Mouse (Mus musculus): ENCODE measurements around the gene Gabbr1. TPM values are rescaled to one million over a fixed set of nuclear protein-coding genes. Genes with fewer than 3 reads are reported as not detected.
A peak's percentile ranks its signal among the peaks of the same experiment; 100 is the strongest.

Gene Gabbr1
- polyA plus RNA-seq (2012; rRNA removed): 124 and 135 TPM in 2 replicates

DNA sequence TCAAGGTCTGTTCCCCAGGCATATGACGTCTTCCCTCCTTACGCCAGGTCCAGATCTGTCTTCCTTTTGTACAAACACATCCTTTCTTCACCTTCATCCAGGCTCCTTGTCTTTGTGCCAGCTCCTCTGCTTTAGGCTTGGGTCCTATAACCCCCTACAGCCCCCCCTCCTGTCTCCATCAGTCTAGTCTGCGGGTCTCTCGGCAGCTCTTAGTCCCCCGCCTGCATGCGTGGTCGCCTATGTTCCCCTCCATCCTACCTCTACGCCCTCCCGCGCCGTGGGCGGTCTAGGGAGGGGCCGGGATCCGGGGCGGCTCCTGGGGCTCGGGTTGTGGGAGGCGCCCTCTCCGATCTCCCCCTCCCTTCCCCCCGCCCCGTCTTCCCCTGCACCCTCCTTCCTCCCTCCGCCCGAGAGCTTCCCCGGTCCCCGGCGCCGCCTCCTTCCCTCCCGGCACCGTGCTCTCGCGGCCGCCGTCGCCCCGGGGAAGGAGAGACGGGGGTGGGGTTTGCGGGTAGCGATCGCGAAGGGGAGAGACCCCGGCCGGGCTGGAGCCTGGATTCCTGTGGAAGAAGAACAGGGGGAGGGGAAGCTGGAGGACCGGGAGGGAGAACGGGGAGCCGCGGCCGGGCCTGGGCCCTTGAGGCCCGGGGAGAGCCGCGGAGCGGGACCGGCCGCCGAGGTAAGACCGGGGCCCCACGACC is at the start of gene Gabbr1:
TSS of gene Gabbr1 (plus strand) at position 356 of the 701 bp plus-strand sequence.
- WGBS: under 1% methylated on average over 53 of the region's 55 CpGs
- peak; percentile 88 for DNase-seq
- H3K4me3 ChIP-seq (ENCODE audit: control insufficient read depth, insufficient read depth, low read length): peak within 1 kb of the TSS; percentile 88
- peaks cover 30% of the 10 kb centered on the region for H3K4me1 ChIP-seq (replicated peaks; ENCODE audit: control insufficient read depth, insufficient read depth, low read length)
- H3K36me3 ChIP-seq (ENCODE audit: control insufficient read depth, insufficient read depth, low read length): no peaks in the 10 kb centered on the region
- TF ChIP-seq POLR2A (IDR thresholded peaks at IDR 0.05; ENCODE audit: control insufficient read depth, extremely low read depth, insufficient read depth, low read length, poor library complexity) (peak; percentile 44; the same call in 1 of the 2 replicates), CTCF (IDR thresholded peaks at IDR 0.05; ENCODE audit: borderline replicate concordance, control insufficient read depth, extremely low read depth, insufficient read depth, low read length, poor library complexity) (0 out of 2 replicates have a peak, but pooled peaks have one; percentile 9)
- peaks cover 7% of the 10 kb centered on the region for H3K27me3 ChIP-seq (ENCODE audit: control insufficient read depth, insufficient read depth, low read length)
- peak within 1 kb of the TSS; percentile 54 for H3K27ac ChIP-seq (ENCODE audit: control insufficient read depth, insufficient read depth, low read length)

DNA sequence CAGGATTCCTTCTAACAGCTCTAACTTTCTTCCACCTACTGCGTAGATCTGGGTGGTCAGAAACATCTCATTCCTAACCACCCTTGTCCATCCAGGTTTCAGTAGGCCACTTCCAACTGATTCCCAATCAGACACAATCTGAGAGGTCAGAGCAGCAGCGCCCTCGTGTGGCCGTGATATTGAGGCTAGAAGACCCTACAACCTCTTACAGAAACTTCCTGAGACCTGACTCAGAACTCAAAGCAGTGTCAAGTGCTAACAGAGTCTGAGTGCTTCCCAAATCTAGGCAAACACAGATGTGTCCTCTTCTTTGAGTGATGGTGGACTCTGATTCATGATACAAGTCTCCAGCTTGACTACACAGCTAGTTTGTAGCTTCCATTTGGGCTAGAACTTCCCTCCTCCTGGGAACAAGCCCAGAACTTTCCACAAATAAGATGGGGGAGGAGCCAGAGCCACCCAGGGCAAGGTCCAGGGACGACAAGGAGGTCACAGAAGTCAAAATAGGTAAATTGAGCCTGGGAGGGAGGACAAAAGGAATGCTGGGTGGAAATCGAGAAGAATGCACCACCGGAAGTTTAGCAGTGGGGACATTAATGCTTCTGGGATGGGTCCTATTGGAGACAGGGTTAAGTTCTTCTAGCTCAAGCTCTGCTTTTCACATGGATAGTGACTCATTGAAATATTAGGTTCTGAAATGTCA is 48.6 kb upstream of the Gabbr1 start:
- 36% methylated on average over 7 of the region's 7 CpGs for WGBS
- Histone ChIP-seq H3K27ac (ENCODE audit: control insufficient read depth, insufficient read depth, low read length) (no peak overlapping the region), H3K4me3 (ENCODE audit: control insufficient read depth, insufficient read depth, low read length) (no peak overlapping the region), H3K36me3 (ENCODE audit: control insufficient read depth, insufficient read depth, low read length) (no peaks in the 10 kb centered on the region), H3K27me3 (ENCODE audit: control insufficient read depth, insufficient read depth, low read length) (no peaks in the 10 kb centered on the region), H3K4me1 (replicated peaks; ENCODE audit: control insufficient read depth, insufficient read depth, low read length) (no peaks in the 10 kb centered on the region)
- peak; percentile 72 for DNase-seq
- TF ChIP-seq POLR2A (IDR thresholded peaks at IDR 0.05; ENCODE audit: control insufficient read depth, extremely low read depth, insufficient read depth, low read length, poor library complexity) (no peak), CTCF (IDR thresholded peaks at IDR 0.05; ENCODE audit: borderline replicate concordance, control insufficient read depth, extremely low read depth, insufficient read depth, low read length, poor library complexity) (no peak)

DNA sequence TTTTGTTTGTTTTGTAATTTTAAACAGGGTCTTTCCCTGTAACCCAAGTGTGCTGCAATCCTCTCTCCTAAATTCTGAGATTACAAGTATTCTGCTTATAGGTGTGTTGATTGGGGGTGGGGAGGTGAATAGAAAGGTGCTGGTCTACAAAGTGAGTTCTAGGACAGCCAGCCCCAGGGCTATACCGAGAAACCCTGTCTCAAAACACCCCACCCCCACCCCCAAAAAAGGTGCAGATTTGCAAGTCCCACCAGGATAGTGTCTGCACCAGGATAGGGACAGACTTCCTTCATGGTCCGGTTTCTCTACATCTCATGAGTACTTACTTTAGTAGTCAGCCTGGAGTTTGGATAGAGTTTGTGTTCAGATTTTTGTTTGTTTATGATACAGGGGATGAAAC is 47.3 kb upstream of the Gabbr1 start:
- TF ChIP-seq POLR2A (IDR thresholded peaks at IDR 0.05; ENCODE audit: control insufficient read depth, extremely low read depth, insufficient read depth, low read length, poor library complexity) (no peak), CTCF (IDR thresholded peaks at IDR 0.05; ENCODE audit: borderline replicate concordance, control insufficient read depth, extremely low read depth, insufficient read depth, low read length, poor library complexity) (no peak)
- 98% methylated on average over 2 of the region's 2 CpGs for WGBS
- Histone ChIP-seq H3K4me1 (replicated peaks; ENCODE audit: control insufficient read depth, insufficient read depth, low read length) (peaks cover 5% of the 10 kb centered on the region), H3K4me3 (ENCODE audit: control insufficient read depth, insufficient read depth, low read length) (no peak overlapping the region), H3K36me3 (ENCODE audit: control insufficient read depth, insufficient read depth, low read length) (no peaks in the 10 kb centered on the region), H3K27me3 (ENCODE audit: control insufficient read depth, insufficient read depth, low read length) (peaks cover 7% of the 10 kb centered on the region; the same call in 1 of the 2 replicates), H3K27ac (ENCODE audit: control insufficient read depth, insufficient read depth, low read length) (no peak overlapping the region)
- no peak for DNase-seq

DNA sequence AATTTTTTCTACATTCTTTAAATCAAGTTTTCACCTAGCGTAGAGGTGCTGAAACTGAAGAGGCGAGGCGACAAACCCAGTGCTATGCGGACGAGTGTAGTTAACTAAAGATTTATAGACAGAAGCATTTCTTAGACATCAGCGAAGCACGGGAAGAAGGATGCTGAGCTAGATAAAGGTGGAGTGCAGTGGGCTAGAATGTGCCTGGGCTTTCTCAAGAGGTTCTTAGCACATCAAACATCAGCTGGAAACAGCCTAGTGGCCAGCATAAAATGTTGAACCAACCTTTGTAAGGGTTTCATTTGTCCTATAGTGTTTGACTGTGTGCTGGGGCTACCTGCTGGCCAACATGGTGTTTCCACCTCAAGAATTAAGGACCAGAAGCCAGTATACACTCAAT is 44.9 kb upstream of the Gabbr1 start, which contains the start of gene Zfp57:
TSS of gene Zfp57 (plus strand) at position 301 of the 400 bp plus-strand sequence.
- H3K27me3 ChIP-seq (ENCODE audit: control insufficient read depth, insufficient read depth, low read length): peaks cover 7% of the 10 kb centered on the region; the same call in 1 of the 2 replicates
- no peak within 1 kb of the TSS for H3K4me3 ChIP-seq (ENCODE audit: control insufficient read depth, insufficient read depth, low read length)
- H3K27ac ChIP-seq (ENCODE audit: control insufficient read depth, insufficient read depth, low read length): no peak within 1 kb of the TSS
- no peak for DNase-seq
- TF ChIP-seq POLR2A (IDR thresholded peaks at IDR 0.05; ENCODE audit: control insufficient read depth, extremely low read depth, insufficient read depth, low read length, poor library complexity): no peak
- TF ChIP-seq CTCF (IDR thresholded peaks at IDR 0.05; ENCODE audit: borderline replicate concordance, control insufficient read depth, extremely low read depth, insufficient read depth, low read length, poor library complexity): no peak
- H3K36me3 ChIP-seq (ENCODE audit: control insufficient read depth, insufficient read depth, low read length): no peaks in the 10 kb centered on the region
- WGBS: 97% methylated on average over 7 of the region's 7 CpGs
- peaks cover 5% of the 10 kb centered on the region for H3K4me1 ChIP-seq (replicated peaks; ENCODE audit: control insufficient read depth, insufficient read depth, low read length)

DNA sequence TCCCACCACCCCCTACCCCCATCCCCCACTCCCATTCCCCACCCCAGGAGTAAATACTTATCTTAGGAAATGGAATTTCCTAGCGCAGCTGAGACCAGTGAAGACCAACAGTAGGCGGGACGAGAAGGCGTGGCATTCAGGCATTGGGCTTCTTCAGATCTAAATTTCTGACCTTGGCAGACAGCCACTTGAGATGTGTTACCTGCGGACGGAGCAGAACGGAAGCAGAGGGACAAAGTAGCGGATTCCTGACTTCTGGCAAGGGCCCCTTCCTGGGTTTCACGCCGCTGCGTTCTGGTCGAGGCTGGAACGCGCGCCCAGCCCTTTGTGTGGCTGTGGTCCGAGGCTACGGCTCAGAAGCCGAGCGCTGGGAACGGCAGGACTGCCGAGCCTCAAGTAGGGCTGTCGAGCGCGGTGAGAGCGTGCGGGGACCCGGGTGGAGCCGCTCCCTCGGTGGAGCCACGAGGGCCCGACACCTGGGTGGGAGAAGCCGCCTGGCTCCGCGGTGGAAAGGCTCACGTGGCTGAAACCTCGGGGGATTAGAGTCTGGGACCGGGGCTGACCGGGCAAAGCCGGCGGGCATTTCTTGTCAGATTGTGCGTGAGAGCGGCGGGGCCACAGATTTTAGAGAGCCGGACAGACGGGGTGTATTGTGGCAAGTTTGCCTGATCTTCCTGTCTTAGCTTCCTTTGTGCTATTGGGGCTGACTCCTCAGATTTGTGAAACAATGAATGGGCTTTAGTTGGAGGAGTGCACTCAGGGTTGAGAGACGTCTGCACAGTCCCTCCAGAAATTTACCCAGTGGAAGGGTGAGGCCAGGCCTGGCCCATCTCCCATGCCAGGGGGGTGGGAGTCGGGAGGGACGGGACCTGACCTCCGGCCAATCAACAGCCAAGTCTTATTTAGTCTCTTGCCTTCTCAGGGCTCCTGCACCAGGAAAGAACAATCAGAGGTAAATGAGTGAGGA is 43.1 kb upstream of the Gabbr1 start:
- no peak overlapping the region for H3K27ac ChIP-seq (ENCODE audit: control insufficient read depth, insufficient read depth, low read length)
- no peak for TF ChIP-seq POLR2A (IDR thresholded peaks at IDR 0.05; ENCODE audit: control insufficient read depth, extremely low read depth, insufficient read depth, low read length, poor library complexity)
- TF ChIP-seq CTCF (IDR thresholded peaks at IDR 0.05; ENCODE audit: borderline replicate concordance, control insufficient read depth, extremely low read depth, insufficient read depth, low read length, poor library complexity): no peak
- H3K4me3 ChIP-seq (ENCODE audit: control insufficient read depth, insufficient read depth, low read length): peak overlapping the region; percentile 29
- 5% methylated on average over 49 of the region's 49 CpGs for WGBS
- H3K36me3 ChIP-seq (ENCODE audit: control insufficient read depth, insufficient read depth, low read length): no peaks in the 10 kb centered on the region
- peaks cover 7% of the 10 kb centered on the region; the same call in 1 of the 2 replicates for H3K27me3 ChIP-seq (ENCODE audit: control insufficient read depth, insufficient read depth, low read length)
- no peak for DNase-seq
- peaks cover 5% of the 10 kb centered on the region for H3K4me1 ChIP-seq (replicated peaks; ENCODE audit: control insufficient read depth, insufficient read depth, low read length)

All from thymus, adult 2 months (tissue).